Mouse (Mus musculus): ENCODE measurements around the gene Tas1r3.

- TF ChIP-seq CTCF (IDR thresholded peaks at IDR 0.05) (no peak), EP300 (IDR thresholded peaks at IDR 0.05) (no peak)
Measured at GRCm38 (mm10) chr4:155840076-155841002, 22.8 kb downstream of the Tas1r3 start.

Data from lung, postnatal 0 days (tissue).